Mouse (Mus musculus): ENCODE data around the gene Hoxa10.

The Hoxa10 gene

GRCm38 (mm10) chr6:52231885-52232567, 8.6 kb downstream of the Hoxa10 start:
- DNase-seq (ENCODE audit: inconsistent age in 2 of 2, low spot score in 1 of 2) = peak in 1 of 2 experiments; percentile 53

DNA sequence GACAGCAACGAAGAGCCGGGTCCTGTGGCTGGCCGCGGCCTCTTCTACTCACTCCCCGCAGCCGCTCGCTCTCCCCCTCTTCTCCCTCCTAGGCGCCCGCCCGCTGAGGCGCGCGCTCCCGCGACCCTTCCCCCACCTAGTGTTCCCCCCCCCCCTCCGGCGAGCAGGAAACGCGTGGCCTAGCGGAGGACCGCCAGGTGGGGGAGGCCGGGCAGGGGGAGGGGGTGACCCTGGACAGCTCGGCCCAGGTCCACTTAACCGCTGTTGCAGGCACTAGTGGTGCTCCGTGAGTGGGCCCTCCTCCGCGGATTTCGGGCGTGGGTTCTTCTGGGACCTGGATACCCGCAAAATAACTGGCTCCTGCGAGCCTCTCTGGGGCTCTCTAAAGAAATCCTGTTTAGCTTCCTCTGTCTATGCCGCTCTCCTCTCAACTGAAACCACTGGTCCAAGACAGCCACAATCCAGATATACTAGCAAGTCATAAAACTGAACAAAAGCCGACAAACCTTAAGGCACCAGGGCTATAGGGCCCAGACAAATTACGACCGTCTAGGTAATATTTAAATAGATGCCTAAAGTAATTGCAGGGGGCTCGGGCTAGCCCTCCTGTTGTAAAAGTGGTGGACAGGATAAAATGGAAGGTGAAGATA, 10.0 kb downstream of the Hoxa10 start, which contains the start of gene Hoxa9:
Gene Hoxa9 (minus strand): TSS at position 574 of the 650 bp plus-strand sequence.
- peak in 1 of 2 experiments; percentile 51 for DNase-seq (ENCODE audit: inconsistent age in 2 of 2, low spot score in 1 of 2)

DNA sequence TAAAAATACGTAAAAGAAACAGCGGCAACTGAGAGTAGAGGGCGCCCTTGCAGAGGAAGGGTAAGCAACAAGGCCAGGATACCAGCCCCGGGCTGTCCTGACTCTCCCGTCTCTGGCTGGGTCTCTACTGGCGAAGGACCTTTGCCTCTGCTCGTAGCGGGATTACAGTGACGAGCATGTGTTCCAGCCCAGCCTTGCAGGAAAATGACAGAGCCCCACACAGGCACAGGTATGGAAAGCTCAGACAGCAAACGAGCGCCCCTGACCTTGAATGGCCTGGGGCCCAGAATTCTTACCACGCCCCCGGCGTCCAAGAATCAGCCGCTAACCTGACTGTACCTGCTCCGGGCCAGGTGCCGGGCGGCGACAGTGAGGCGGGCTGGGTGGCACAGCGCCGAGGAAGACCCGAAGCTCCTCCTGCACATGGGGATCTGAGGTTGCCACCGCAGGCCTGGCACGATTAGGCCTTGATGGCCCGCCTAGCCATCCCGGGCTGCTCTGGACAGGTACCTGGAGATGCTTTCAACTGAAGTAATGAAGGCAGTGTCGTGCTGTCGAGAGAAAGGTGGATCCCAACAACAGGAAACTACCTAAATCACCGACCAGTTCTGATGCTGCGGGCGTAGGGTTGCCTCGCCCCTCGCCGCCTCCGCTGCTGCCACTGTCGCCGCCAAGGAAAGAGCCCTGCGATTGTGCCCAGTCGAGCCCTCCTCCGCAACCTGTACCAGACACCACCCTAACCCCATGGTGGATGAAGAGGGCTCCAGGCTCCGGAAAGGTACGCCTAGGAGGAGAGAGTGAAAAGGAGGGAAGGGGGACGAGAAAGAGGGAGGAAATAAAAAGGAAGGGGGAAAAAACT, 10.9 kb downstream of the Hoxa10 start:
- DNase-seq (ENCODE audit: inconsistent age in 2 of 2, low spot score in 1 of 2) = peak in 1 of 2 experiments; percentile 35

DNA sequence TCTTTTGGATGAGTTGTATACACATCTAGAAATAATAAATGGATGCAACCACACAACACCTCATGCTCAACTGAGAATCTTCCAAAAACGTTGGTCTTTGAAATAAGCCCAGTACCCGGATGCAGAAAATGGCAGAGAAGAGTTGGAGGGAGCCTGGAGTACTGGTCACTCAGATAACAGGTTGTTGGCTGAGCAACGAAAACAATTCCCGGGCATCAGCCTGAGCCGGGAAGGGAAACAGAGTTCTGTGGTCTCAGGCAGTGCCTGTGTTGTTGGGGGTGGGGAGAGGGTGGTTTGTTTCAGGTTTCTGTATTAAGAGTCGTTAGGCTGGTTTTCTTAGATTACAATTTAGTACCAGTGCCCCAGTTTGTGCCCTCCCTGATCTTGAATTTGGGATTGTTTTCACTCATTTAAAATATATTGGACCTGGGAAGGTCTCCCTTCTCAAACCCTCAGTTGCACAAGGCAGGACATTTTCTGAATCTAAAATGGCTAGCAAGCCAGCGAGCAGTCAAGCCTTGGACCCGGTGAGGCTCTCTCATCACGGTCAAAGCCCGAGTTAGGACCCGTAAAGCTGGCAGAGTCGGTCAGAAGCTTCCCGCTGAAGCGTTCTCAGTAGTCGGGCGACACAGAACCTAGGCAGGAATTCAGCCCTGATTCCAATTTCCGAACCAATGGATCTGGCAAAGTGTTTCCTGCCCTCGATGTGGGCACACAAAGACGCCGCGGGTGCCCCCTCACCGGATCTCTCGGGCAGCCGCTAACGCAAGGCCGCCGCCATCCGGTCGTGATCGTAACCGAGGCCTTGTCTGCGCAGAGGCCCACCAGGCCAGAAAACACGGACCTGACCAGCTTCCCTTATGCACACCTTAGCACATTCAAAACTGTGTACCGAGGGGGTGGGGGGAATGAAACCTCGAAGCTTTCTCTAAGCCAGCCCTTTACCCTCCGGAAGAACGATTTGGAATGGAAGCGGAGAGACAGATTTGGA, 11.9 kb downstream of the Hoxa10 start:
- no peak for DNase-seq (ENCODE audit: inconsistent age in 2 of 2, low spot score in 1 of 2)

DNA sequence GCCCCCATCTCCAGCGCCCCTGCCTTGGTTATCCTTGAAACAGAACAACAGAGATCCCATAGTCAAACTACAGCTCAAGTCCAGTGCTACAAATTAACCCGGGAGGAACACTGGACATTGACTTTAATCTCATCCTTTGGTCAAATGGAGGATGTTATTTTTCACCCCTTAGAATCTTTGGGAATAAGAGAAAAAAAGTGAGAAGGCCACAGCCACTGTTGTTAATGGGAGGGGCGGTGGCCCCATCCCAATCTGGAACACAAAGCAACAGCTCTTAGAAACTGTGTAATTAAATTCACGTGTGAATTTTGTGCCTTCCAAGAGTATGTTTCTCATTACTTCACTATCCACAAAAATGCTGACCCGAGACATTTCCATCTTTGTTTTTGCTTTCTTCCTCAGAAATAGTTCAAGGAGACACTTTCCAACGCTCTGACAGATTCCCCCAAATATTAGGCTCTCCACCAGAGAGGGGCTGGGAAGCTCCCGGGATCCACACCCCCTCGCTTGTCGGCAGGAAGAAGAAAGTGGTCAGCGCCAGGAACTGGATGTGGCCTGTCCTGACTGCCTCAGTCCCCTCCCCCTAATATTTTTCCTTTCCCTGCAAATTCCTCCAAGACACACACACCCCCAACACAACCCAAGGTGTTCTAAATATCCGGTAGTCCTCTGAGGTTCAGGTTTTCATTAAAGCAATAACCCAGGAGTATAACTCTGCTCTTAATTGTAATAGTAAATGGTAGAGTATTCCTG, 13.0 kb downstream of the Hoxa10 start:
- no peak for DNase-seq (ENCODE audit: inconsistent age in 2 of 2, low spot score in 1 of 2)

- DNase-seq (ENCODE audit: inconsistent age in 2 of 2, low spot score in 1 of 2) = peak in 1 of 2 experiments; percentile 60
Observed at GRCm38 (mm10) chr6:52226569-52227257, 13.9 kb downstream of the Hoxa10 start.

GRCm38 (mm10) chr6:52225612-52226568, 14.8 kb downstream of the Hoxa10 start:
- DNase-seq (ENCODE audit: inconsistent age in 2 of 2, low spot score in 1 of 2) = peak in 1 of 2 experiments; percentile 68

GRCm38 (mm10) chr6:52224895-52225611, 15.6 kb downstream of the Hoxa10 start:
- DNase-seq (ENCODE audit: inconsistent age in 2 of 2, low spot score in 1 of 2) = no peak

- peak in 1 of 2 experiments; percentile 32 for DNase-seq (ENCODE audit: inconsistent age in 2 of 2, low spot score in 1 of 2)
Observed at GRCm38 (mm10) chr6:52223939-52224760, 16.5 kb downstream of the Hoxa10 start.

- no peak for DNase-seq (ENCODE audit: inconsistent age in 2 of 2, low spot score in 1 of 2)
Observed at GRCm38 (mm10) chr6:52222729-52223128, 17.9 kb downstream of the Hoxa10 start.

GRCm38 (mm10) chr6:52221993-52222685, 18.5 kb downstream of the Hoxa10 start:
- DNase-seq (ENCODE audit: inconsistent age in 2 of 2, low spot score in 1 of 2) = no peak

DNA sequence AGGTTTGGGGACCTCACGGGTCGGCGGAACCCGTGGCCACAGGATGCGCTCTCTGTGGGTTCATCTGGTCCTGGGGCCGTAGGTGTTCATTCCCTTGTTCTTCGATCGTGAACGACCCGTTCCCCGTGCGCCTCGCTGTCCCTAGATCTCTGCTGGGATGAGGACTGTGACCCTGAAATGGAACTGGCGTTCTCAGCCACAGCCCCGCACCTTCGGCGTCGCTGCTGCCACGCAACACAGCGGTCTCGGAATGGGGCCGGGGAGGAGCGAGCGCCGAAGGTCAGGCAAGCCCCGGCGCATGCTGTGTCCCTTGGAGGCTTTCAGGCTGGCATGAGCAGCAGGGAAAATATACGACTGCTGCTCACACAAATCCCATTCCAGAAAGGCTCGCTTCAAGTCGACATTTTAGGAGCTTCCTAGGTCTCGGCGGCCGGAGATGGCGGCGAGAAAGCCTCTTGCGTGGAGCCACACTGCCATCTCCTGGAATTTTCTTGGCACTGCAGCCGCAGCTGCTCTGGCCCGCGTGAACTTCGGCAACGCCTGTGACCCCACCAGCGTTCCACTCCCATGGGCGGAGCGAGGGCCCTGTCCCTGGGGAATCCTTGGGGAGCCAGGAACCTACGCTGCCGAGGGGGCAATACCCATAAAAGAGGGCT, 19.2 kb downstream of the Hoxa10 start, which contains the start of gene Hoxa7:
Gene Hoxa7 (minus strand): TSS at position 518 of the 656 bp plus-strand sequence.
- DNase-seq (ENCODE audit: inconsistent age in 2 of 2, low spot score in 1 of 2) = peak; percentile 90 to 97

DNA sequence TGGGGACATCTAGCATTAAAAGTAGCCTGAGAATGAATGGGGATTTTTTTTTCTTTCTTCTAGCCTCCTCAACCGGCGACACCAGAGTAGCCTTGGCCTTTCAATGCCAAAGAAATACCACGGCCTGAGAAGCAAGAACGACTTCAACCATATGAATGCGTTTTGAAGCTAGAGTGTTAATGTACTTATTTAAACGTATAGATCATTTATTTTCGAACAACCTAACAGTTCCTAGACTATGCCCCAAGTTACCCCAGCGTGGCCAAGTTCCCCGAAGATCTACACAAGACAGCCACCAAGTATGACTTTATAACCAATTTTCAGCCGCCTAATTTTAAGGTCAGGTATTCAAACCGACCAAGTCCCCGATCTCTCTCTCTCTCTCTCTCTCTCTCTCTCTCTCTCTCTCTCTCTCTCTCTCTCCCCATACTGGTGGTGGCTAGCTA, 19.8 kb downstream of the Hoxa10 start:
- no peak for DNase-seq (ENCODE audit: inconsistent age in 2 of 2, low spot score in 1 of 2)

GRCm38 (mm10) chr6:52220003-52220864, 20.4 kb downstream of the Hoxa10 start:
- DNase-seq (ENCODE audit: inconsistent age in 2 of 2, low spot score in 1 of 2) = peak; percentile 37 to 72
